Mouse (Mus musculus): ENCODE data around the gene Scgb1a1. TPM values are rescaled to one million over a fixed set of nuclear protein-coding genes. Genes with fewer than 3 reads are reported as not detected.

The Scgb1a1 gene
- polyA plus RNA-seq, 1 experiment from 2014 or later: not detected

GRCm38 (mm10) chr19:9050294-9051229 lies 37.2 kb downstream of the Scgb1a1 start:
- Histone ChIP-seq H3K4me3 (ENCODE audit: low read depth, low read length) (no peak overlapping the region), H3K9me3 (ENCODE audit: control insufficient read depth) (0 out of 2 replicates have a peak, but pooled peaks cover 4% of the 10 kb centered on the region), H3K27ac (ENCODE audit: low read depth, low read length) (no peak overlapping the region), H3K9ac (ENCODE audit: low read depth, low read length) (no peak overlapping the region), H3K36me3 (ENCODE audit: control insufficient read depth, insufficient read depth) (no peaks in the 10 kb centered on the region), H3K4me1 (replicated peaks; ENCODE audit: control insufficient read depth, insufficient read depth, low read length) (peaks cover 13% of the 10 kb centered on the region), H3K4me2 (replicated peaks; ENCODE audit: low read depth) (no peak overlapping the region), H3K27me3 (replicated peaks; ENCODE audit: control insufficient read depth, insufficient read depth, low read length) (no peaks in the 10 kb centered on the region)
- TF ChIP-seq CTCF (IDR thresholded peaks at IDR 0.05; ENCODE audit: low read depth): no peak
- no peak for ATAC-seq
- 70% methylated on average over 9 of the region's 9 CpGs for WGBS

- Histone ChIP-seq H3K27me3 (replicated peaks; ENCODE audit: control insufficient read depth, insufficient read depth, low read length) (no peaks in the 10 kb centered on the region), H3K27ac (ENCODE audit: low read depth, low read length) (no peak overlapping the region), H3K9me3 (ENCODE audit: control insufficient read depth) (0 out of 2 replicates have a peak, but pooled peaks cover 4% of the 10 kb centered on the region), H3K4me3 (ENCODE audit: low read depth, low read length) (no peak overlapping the region), H3K36me3 (ENCODE audit: control insufficient read depth, insufficient read depth) (no peaks in the 10 kb centered on the region), H3K4me2 (replicated peaks; ENCODE audit: low read depth) (no peak overlapping the region), H3K4me1 (replicated peaks; ENCODE audit: control insufficient read depth, insufficient read depth, low read length) (peaks cover 13% of the 10 kb centered on the region), H3K9ac (ENCODE audit: low read depth, low read length) (no peak overlapping the region)
- WGBS: 96% methylated on average over 4 of the region's 4 CpGs
- no peak for ATAC-seq
- no peak for TF ChIP-seq CTCF (IDR thresholded peaks at IDR 0.05; ENCODE audit: low read depth)
Observed at GRCm38 (mm10) chr19:9048981-9049687, 38.6 kb downstream of the Scgb1a1 start.

- H3K9me3 ChIP-seq (ENCODE audit: control insufficient read depth): 0 out of 2 replicates have a peak, but pooled peaks cover 4% of the 10 kb centered on the region
- H3K9ac ChIP-seq (ENCODE audit: low read depth, low read length): no peak overlapping the region
- H3K4me3 ChIP-seq (ENCODE audit: low read depth, low read length): no peak overlapping the region
- 0 out of 2 replicates have a peak, but pooled peaks have one; percentile 26 for ATAC-seq
- no peak for TF ChIP-seq CTCF (IDR thresholded peaks at IDR 0.05; ENCODE audit: low read depth)
- peaks cover 10% of the 10 kb centered on the region for H3K4me1 ChIP-seq (replicated peaks; ENCODE audit: control insufficient read depth, insufficient read depth, low read length)
- no peaks in the 10 kb centered on the region for H3K36me3 ChIP-seq (ENCODE audit: control insufficient read depth, insufficient read depth)
- WGBS: 22% methylated on average over 1 of the region's 1 CpGs
- H3K4me2 ChIP-seq (replicated peaks; ENCODE audit: low read depth): no peak overlapping the region
- no peak overlapping the region for H3K27ac ChIP-seq (ENCODE audit: low read depth, low read length)
- no peaks in the 10 kb centered on the region for H3K27me3 ChIP-seq (replicated peaks; ENCODE audit: control insufficient read depth, insufficient read depth, low read length)
Observed at GRCm38 (mm10) chr19:9047946-9048387, 39.8 kb downstream of the Scgb1a1 start.

- ATAC-seq: peak; percentile 59; the same call in 1 of the 2 replicates
- Histone ChIP-seq H3K4me2 (replicated peaks; ENCODE audit: low read depth) (no peak overlapping the region), H3K36me3 (ENCODE audit: control insufficient read depth, insufficient read depth) (no peaks in the 10 kb centered on the region), H3K4me3 (ENCODE audit: low read depth, low read length) (no peak overlapping the region), H3K9me3 (ENCODE audit: control insufficient read depth) (0 out of 2 replicates have a peak, but pooled peaks cover 4% of the 10 kb centered on the region), H3K9ac (ENCODE audit: low read depth, low read length) (no peak overlapping the region), H3K27me3 (replicated peaks; ENCODE audit: control insufficient read depth, insufficient read depth, low read length) (no peaks in the 10 kb centered on the region), H3K27ac (ENCODE audit: low read depth, low read length) (no peak overlapping the region), H3K4me1 (replicated peaks; ENCODE audit: control insufficient read depth, insufficient read depth, low read length) (peaks cover 8% of the 10 kb centered on the region)
- WGBS: 43% methylated on average over 7 of the region's 7 CpGs
- TF ChIP-seq CTCF (IDR thresholded peaks at IDR 0.05; ENCODE audit: low read depth): no peak
Observed at GRCm38 (mm10) chr19:9047207-9047945, 40.4 kb downstream of the Scgb1a1 start.

GRCm38 (mm10) chr19:9044291-9044690 lies 43.5 kb downstream of the Scgb1a1 start:
- Histone ChIP-seq H3K36me3 (ENCODE audit: control insufficient read depth, insufficient read depth) (no peaks in the 10 kb centered on the region), H3K9ac (ENCODE audit: low read depth, low read length) (no peak overlapping the region), H3K4me2 (replicated peaks; ENCODE audit: low read depth) (no peak overlapping the region), H3K9me3 (ENCODE audit: control insufficient read depth) (0 out of 2 replicates have a peak, but pooled peaks cover 2% of the 10 kb centered on the region), H3K27me3 (replicated peaks; ENCODE audit: control insufficient read depth, insufficient read depth, low read length) (no peaks in the 10 kb centered on the region), H3K4me3 (ENCODE audit: low read depth, low read length) (no peak overlapping the region), H3K27ac (ENCODE audit: low read depth, low read length) (no peak overlapping the region), H3K4me1 (replicated peaks; ENCODE audit: control insufficient read depth, insufficient read depth, low read length) (peaks cover 15% of the 10 kb centered on the region)
- WGBS: 59% methylated on average over 4 of the region's 4 CpGs
- ATAC-seq: no peak
- no peak for TF ChIP-seq CTCF (IDR thresholded peaks at IDR 0.05; ENCODE audit: low read depth)
